Mouse (Mus musculus) stomach, postnatal 0 days (tissue): Measurements from ENCODE around the gene Sac3d1. TPM values are rescaled to one million over a fixed set of nuclear protein-coding genes. Genes with fewer than 3 reads are reported as not detected.

ENCODE experiments used
- ATAC-seq: fragments of 200-750 bp; cut with Nextera tagmentation; 2 replicates; pipeline ENCODE4 v1.8.0; 2017; ENCODE audit not compliant: low FRiP score, low TSS enrichment
- DNase-seq: peaks from one replicate; pipeline ENCODE4 v3.0.0-alpha.2; 2016; ENCODE audit warnings: low spot score
- H3K27ac ChIP-seq: fragments of 300-500 bp; sonication (generic); replicated peaks from 2 replicates; pipeline ENCODE4 v1.5.1; 2014; ENCODE audit warnings: mild to moderate bottlenecking, control low read depth
- H3K27me3 ChIP-seq: fragments of 300-500 bp; sonication (generic); 2 replicates; pipeline ENCODE4 v1.6.1; 2014; ENCODE audit warnings: low read length; ENCODE audit not compliant: control insufficient read depth, insufficient read depth
- H3K36me3 ChIP-seq: fragments of 300-500 bp; sonication (generic); 2 replicates; pipeline ENCODE4 v1.6.1; 2014; ENCODE audit warnings: low read length, mixed read lengths; ENCODE audit not compliant: control insufficient read depth, insufficient read depth
- H3K4me1 ChIP-seq: fragments of 300-500 bp; sonication (generic); replicated peaks from 2 replicates; pipeline ENCODE4 v1.6.1; 2014; ENCODE audit warnings: antibody characterized with exemption; ENCODE audit not compliant: control insufficient read depth, insufficient read depth
- H3K4me2 ChIP-seq: fragments of 300-500 bp; sonication (generic); replicated peaks from 2 replicates; pipeline ENCODE4 v1.6.1; 2014; ENCODE audit warnings: low read depth, mild to moderate bottlenecking, control low read depth, moderate library complexity
- H3K4me3 ChIP-seq: fragments of 300-500 bp; sonication (generic); 2 replicates; pipeline ENCODE4 v1.5.1; 2014; ENCODE audit warnings: low read depth, low read length, control low read depth
- H3K9ac ChIP-seq: fragments of 300-500 bp; sonication (generic); 2 replicates; pipeline ENCODE4 v1.6.1; 2014; ENCODE audit warnings: mild to moderate bottlenecking, low read length, control low read depth, mixed read lengths
- H3K9me3 ChIP-seq: fragments of 300-500 bp; sonication (generic); 2 replicates; pipeline ENCODE4 v1.6.1; 2016; ENCODE audit warnings: low read length; ENCODE audit not compliant: control insufficient read depth
- CTCF ChIP-seq: IDR thresholded peaks from 2 replicates; pipeline ENCODE4 v1.5.1; 2016; ENCODE audit warnings: antibody characterized with exemption, low read depth, mild to moderate bottlenecking, moderate library complexity
- EP300 ChIP-seq: optimal IDR thresholded peaks from 2 replicates; pipeline ENCODE3; 2016; ENCODE audit warnings: antibody characterized with exemption
- WGBS: fragments of 180-500 bp; shearing (Covaris S2); extraction: QIAGEN DNeasy Blood & Tissue Kit; methylation state at CpG from one replicate; pipeline ENCODE4 v1.1.7; 2014; 5-methylcytosine and 5-hydroxymethylcytosine counted together
- polyA plus RNA-seq: library from polyadenylated mRNA; unstranded; fragments of >200 nt; fragmentation: Nextera tagmentation; extraction: Ambion mirVana; gene quantifications from 2 replicates; pipeline ENCODE4 v1.2.1, GENCODE M21; 2015

Gene Sac3d1
- polyA plus RNA-seq, 1 experiment from 2014 or later, result 29.4 TPM

DNA sequence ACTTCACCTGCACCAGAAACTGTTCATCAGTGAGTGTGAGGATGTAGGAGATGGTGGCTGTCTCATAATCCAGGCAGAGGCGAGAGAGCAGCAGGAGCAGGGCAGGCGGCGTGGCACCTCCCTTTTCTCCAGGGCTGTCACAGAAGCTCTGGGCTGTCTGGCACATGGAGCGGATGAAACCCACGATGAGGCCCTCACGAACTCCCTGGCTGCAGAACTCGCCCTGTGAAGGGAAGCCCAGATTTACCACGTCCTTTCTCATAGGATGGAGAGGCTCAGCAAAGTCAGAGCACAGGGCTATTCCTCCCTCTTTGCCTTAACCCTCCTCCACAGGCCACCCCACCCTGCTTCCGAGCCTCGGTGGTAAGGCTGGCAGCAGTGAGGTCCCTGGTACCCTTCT, 48.6 kb downstream of the Sac3d1 start:
- H3K4me3 ChIP-seq, result no peak overlapping the region
- H3K27ac ChIP-seq, result no peak overlapping the region
- 90% methylated on average over 10 of the region's 10 CpGs for WGBS
- no peak overlapping the region for H3K9ac ChIP-seq
- peaks cover 5% of the 10 kb centered on the region; the same call in 1 of the 2 replicates for H3K4me1 ChIP-seq
- DNase-seq (no peak), ATAC-seq (no peak)
- TF ChIP-seq CTCF (no peak), EP300 (no peak)
- no peaks in the 10 kb centered on the region for H3K9me3 ChIP-seq
- no peaks in the 10 kb centered on the region for H3K27me3 ChIP-seq
- H3K36me3 ChIP-seq, result peaks cover 7% of the 10 kb centered on the region
- H3K4me2 ChIP-seq, result no peak overlapping the region

DNA sequence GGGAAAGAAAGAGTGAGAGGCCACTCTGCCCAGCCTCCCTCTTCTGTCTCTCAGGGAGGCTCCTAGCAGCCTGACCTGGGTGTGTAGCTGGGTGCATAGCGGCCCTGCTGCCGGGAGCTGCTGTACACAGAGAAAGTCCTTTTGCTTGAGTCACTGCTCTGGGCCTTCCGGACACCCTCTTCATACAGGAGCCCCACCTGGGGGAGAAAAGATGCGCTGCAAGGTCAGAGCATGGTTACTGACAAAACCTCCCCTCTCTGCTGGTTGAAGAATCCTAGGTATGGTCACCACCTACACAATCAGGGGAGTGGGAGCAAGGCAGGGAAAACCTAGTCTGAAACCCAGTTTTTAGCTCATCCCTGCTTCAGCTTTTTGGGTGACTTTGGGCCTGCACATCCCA, 49.5 kb downstream of the Sac3d1 start:
- H3K4me3 ChIP-seq, result no peak overlapping the region
- 46% methylated on average over 4 of the region's 4 CpGs for WGBS
- no peak overlapping the region for H3K9ac ChIP-seq
- TF ChIP-seq CTCF (0 out of 2 replicates have a peak, but pooled peaks have one; percentile 24), EP300 (no peak)
- no peaks in the 10 kb centered on the region for H3K27me3 ChIP-seq
- no peak overlapping the region for H3K4me2 ChIP-seq
- no peak for DNase-seq
- ATAC-seq, result no peak
- H3K4me1 ChIP-seq, result peaks cover 5% of the 10 kb centered on the region; the same call in 1 of the 2 replicates
- H3K36me3 ChIP-seq, result peaks cover 7% of the 10 kb centered on the region
- H3K9me3 ChIP-seq, result no peaks in the 10 kb centered on the region
- no peak overlapping the region for H3K27ac ChIP-seq

DNA sequence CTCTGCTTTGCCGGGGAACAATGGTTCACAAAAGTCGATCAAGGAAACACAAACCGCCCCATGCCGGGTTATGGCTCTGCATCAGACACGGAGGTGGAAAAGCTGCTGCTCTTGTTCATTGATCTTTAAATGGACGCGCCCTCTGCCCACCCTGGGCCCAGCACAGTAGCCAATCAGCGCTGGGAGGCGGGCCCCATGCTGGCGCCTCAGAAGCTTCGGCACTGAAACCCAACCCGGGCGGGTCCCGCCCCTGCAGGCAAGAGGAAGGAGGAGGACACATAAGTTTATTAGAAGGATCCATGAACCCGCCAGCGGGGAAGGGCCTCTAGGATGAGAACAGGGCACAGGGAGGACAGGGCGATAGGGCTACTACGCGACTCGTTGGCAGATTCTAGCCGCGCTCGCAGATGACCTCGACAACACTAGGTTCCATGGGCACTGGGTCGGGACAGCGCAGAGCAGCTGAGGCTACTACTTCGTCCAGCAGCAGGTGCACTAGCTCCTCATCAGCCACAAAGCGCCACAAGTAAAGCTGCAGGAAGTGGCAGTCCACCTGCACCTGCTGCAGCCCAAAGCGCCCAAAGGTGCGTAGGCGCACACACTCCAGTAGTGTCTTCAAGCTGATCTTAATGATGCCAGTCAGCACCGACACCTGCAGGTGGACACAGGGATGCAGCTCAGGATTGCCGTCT, 50.6 kb downstream of the Sac3d1 start, which contains the start of gene Tm7sf2:
Gene Tm7sf2, minus strand, starts transcription at position 650 of the 692 bp plus-strand sequence.
- peak within 1 kb of the TSS; percentile 76 for H3K4me2 ChIP-seq
- H3K4me1 ChIP-seq, result peaks cover 5% of the 10 kb centered on the region; the same call in 1 of the 2 replicates
- peaks cover 5% of the 10 kb centered on the region for H3K36me3 ChIP-seq
- peak; percentile 90 for ATAC-seq
- H3K9me3 ChIP-seq, result no peaks in the 10 kb centered on the region
- TF ChIP-seq CTCF, result peak; percentile 27; the same call in 1 of the 2 replicates
- no peak for TF ChIP-seq EP300
- H3K27ac ChIP-seq, result peak within 1 kb of the TSS; percentile 56
- DNase-seq, result peak; percentile 95
- no peaks in the 10 kb centered on the region for H3K27me3 ChIP-seq
- WGBS, result 8% methylated on average over 33 of the region's 33 CpGs
- peak within 1 kb of the TSS; percentile 50 for H3K9ac ChIP-seq
- peak within 1 kb of the TSS; percentile 31 for H3K4me3 ChIP-seq

DNA sequence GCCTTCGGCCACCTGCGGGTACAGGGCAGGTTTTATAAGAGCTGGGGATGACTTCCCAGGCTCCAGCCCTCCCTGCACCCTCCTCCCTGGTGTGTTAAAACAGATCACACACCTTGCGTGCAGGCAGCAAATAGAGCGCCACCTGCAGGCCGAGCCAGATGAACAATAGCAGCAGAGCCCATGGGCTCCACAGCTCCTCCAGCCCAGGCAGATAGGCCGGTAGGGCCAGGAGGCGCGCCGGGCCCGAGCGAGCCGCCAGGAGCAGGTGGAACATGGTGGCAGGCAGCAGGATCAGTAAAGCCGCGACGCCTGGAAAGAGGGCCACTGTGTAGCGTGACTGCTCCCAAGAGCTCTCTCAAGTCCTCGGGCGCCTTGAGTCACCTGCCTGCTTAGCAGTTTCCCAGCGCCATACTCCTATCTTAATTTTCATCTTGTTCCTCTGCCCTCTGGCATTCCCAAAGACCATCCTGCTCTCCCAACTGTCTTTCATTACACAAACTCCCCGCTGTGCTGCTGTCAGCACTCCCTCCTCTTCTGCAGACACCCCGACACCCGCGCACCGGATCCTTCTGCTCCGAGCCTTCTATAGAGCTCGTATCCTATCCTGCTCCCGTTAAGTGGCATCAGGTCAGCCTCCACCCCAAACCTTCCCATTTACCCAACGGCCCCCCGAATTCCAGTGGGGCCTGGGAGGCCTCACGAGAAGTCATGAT, 51.3 kb downstream of the Sac3d1 start:
- peak overlapping the region; percentile 31 for H3K4me3 ChIP-seq
- TF ChIP-seq EP300, result no peak
- peak; percentile 86 for TF ChIP-seq CTCF
- peaks cover 5% of the 10 kb centered on the region for H3K36me3 ChIP-seq
- peaks cover 10% of the 10 kb centered on the region for H3K4me1 ChIP-seq
- no peaks in the 10 kb centered on the region for H3K27me3 ChIP-seq
- H3K27ac ChIP-seq, result peak overlapping the region; percentile 37
- ATAC-seq (peak; percentile 63), DNase-seq (peak; percentile 92)
- no peaks in the 10 kb centered on the region for H3K9me3 ChIP-seq
- H3K4me2 ChIP-seq, result peak overlapping the region; percentile 76
- 1% methylated on average over 30 of the region's 30 CpGs for WGBS
- peak overlapping the region; percentile 50 for H3K9ac ChIP-seq

DNA sequence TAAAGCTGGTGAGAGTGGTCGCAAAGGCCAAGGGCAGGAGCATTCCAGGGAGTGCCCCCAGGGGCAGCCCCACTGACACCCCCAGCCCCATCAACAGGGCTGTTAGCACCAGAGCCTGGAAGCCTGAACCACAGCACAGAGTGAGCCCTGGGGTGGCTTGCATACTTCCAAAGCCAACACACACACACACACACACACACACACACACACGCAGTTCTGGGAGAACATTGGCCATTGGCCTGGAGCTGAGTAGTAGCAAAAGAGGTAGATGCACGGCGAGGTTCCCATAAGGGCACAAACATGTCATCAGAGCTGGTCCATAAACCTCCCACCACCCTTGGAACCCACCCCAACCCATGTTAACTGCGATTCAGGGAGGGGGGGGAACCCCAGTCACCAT, 51.9 kb downstream of the Sac3d1 start:
- H3K4me2 ChIP-seq, result peak overlapping the region; percentile 76
- H3K4me1 ChIP-seq, result peaks cover 10% of the 10 kb centered on the region
- no peak for TF ChIP-seq CTCF
- no peak for TF ChIP-seq EP300
- H3K27ac ChIP-seq, result no peak overlapping the region
- H3K27me3 ChIP-seq, result no peaks in the 10 kb centered on the region
- peak overlapping the region; percentile 31 for H3K4me3 ChIP-seq
- 25% methylated on average over 5 of the region's 5 CpGs for WGBS
- peaks cover 5% of the 10 kb centered on the region for H3K36me3 ChIP-seq
- no peak for DNase-seq
- ATAC-seq, result peak; percentile 3; the same call in 1 of the 2 replicates
- H3K9me3 ChIP-seq, result no peaks in the 10 kb centered on the region
- peak overlapping the region; percentile 50; the same call in 1 of the 2 replicates for H3K9ac ChIP-seq

Other genes with a start within 250 kb of the Sac3d1 start
- gene Frmd8, start 243.4 kb downstream of the Sac3d1 start, polyA plus RNA-seq, result 13.8 and 18.8 TPM in 2 replicates
- 2.9 and 3.2 TPM in 2 replicates for gene Slc25a45, start 240.8 kb downstream of the Sac3d1 start, polyA plus RNA-seq
- gene Tigd3, start 224.5 kb downstream of the Sac3d1 start, polyA plus RNA-seq, result 0.77 and 1.0 TPM in 2 replicates
- 47.0 and 54.9 TPM in 2 replicates for gene Dpf2, start 205.6 kb downstream of the Sac3d1 start, polyA plus RNA-seq
- gene Cdc42ep2, start 193.8 kb downstream of the Sac3d1 start, polyA plus RNA-seq, result 7.9 and 8.1 TPM in 2 replicates
- gene Pola2, start 154.4 kb downstream of the Sac3d1 start, polyA plus RNA-seq, result 20.4 and 21.2 TPM in 2 replicates
- gene Slc22a20, start 132.5 kb downstream of the Sac3d1 start, polyA plus RNA-seq, result not detected in 2 replicates
- 21.2 and 21.4 TPM in 2 replicates for gene Capn1, start 102.8 kb downstream of the Sac3d1 start, polyA plus RNA-seq
- 18.5 and 21.1 TPM in 2 replicates for gene Syvn1, start 72.1 kb downstream of the Sac3d1 start, polyA plus RNA-seq
- 35.0 and 36.6 TPM in 2 replicates for gene Mrpl49, start 60.9 kb downstream of the Sac3d1 start, polyA plus RNA-seq
- gene Fau, start 60.8 kb downstream of the Sac3d1 start, polyA plus RNA-seq, result 818 and 857 TPM in 2 replicates
- gene Znhit2, start 57.5 kb downstream of the Sac3d1 start, polyA plus RNA-seq, result 31.8 and 33.2 TPM in 2 replicates
- gene Tm7sf2, start 50.3 kb downstream of the Sac3d1 start, polyA plus RNA-seq, result 17.9 and 19.7 TPM in 2 replicates
- gene Vps51, start 41.4 kb downstream of the Sac3d1 start, polyA plus RNA-seq, result 43.2 and 48.9 TPM in 2 replicates
- not detected in 2 replicates for gene Tmem262, start 38.6 kb downstream of the Sac3d1 start, polyA plus RNA-seq
- 0.52 and 1.0 TPM in 2 replicates for gene Gm28374, start 36.4 kb downstream of the Sac3d1 start, polyA plus RNA-seq
- 58.4 and 62.5 TPM in 2 replicates for gene Zfpl1, start 33.7 kb downstream of the Sac3d1 start, polyA plus RNA-seq
- gene Cdca5, start 33.7 kb downstream of the Sac3d1 start, polyA plus RNA-seq, result 7.9 and 8.1 TPM in 2 replicates
- gene AC131692.1, start 24.2 kb downstream of the Sac3d1 start, polyA plus RNA-seq, result not detected in 2 replicates
- gene Naaladl1, start 12.9 kb downstream of the Sac3d1 start, polyA plus RNA-seq, result 0.05 and 0.07 TPM in 2 replicates
- gene Snx15, start 9.7 kb upstream of the Sac3d1 start, polyA plus RNA-seq, result 24.7 and 25.0 TPM in 2 replicates
- 0.49 and 0.52 TPM in 2 replicates for gene Batf2, start 22.3 kb upstream of the Sac3d1 start, polyA plus RNA-seq
- gene Arl2, start 22.9 kb upstream of the Sac3d1 start, polyA plus RNA-seq, result 74.0 and 77.2 TPM in 2 replicates
- gene Majin, start 65.7 kb upstream of the Sac3d1 start, polyA plus RNA-seq, result 0.11 TPM in 1 of 2 replicates, not detected in the other
- gene Gpha2, start 107.7 kb upstream of the Sac3d1 start, polyA plus RNA-seq, result 0.17 and 0.46 TPM in 2 replicates
- 14.7 and 15.0 TPM in 2 replicates for gene Ppp2r5b, start 117.2 kb upstream of the Sac3d1 start, polyA plus RNA-seq
- gene Atg2a, start 123.0 kb upstream of the Sac3d1 start, polyA plus RNA-seq, result 4.8 and 6.0 TPM in 2 replicates
- gene Ehd1, start 158.1 kb upstream of the Sac3d1 start, polyA plus RNA-seq, result 62.0 and 63.8 TPM in 2 replicates
- gene Cdc42bpg, start 187.8 kb upstream of the Sac3d1 start, polyA plus RNA-seq, result 1.3 and 1.9 TPM in 2 replicates
- 27.1 and 27.9 TPM in 2 replicates for gene Men1, start 216.3 kb upstream of the Sac3d1 start, polyA plus RNA-seq
- 5.2 and 5.7 TPM in 2 replicates for gene Map4k2, start 222.5 kb upstream of the Sac3d1 start, polyA plus RNA-seq
- 42.3 and 52.0 TPM in 2 replicates for gene Sf1, start 245.0 kb upstream of the Sac3d1 start, polyA plus RNA-seq